ENCODE assay signal across 8 mouse cellular contexts in genomic region chr10:20148130-20148772, GRCm38 (mm10). TPM values are rescaled to one million over a fixed set of nuclear protein-coding genes. Genes with fewer than 3 reads are reported as not detected.
A peak's percentile ranks its signal among the peaks of the same experiment; 100 is the strongest.
DNase-seq lines count a peak whose midpoint lies in the region; ATAC-seq and TF ChIP-seq lines count a peak whose summit lies in the region.

Gene Map7, plus strand, starts transcription at chr10:20148471.

- no peaks in the 10 kb centered on the region for H3K9me3 ChIP-seq in lung, embryonic 14.5 days (ENCODE audit: low read depth, low read length)

- ATAC-seq in lung, embryonic 14.5 days (ENCODE audit: insufficient read depth) = peak; percentile 23
- peak; percentile 27 for ATAC-seq in megakaryocyte progenitor cell, adult 5-6 weeks (replicated peaks; ENCODE audit: poor library complexity)

- no peak; the same call in 1 of the 2 replicates for TF ChIP-seq CTCF in lung, embryonic 14.5 days (IDR thresholded peaks at IDR 0.05; ENCODE audit: low read depth)

- H3K4me3 ChIP-seq in lung, embryonic 14.5 days (ENCODE audit: low read depth, low read length) = peak within 1 kb of the TSS; percentile 72

- peaks cover 35% of the 10 kb centered on the region for H3K27me3 ChIP-seq in lung, embryonic 14.5 days (ENCODE audit: insufficient read depth, low read length)

- peak; percentile 8 for DNase-seq in lung, embryonic 14.5 days
- no peak for DNase-seq in lung, postnatal 36 days
- DNase-seq in adrenal gland, postnatal 4 days (ENCODE audit: low spot score in 2 of 2) = no peak
- no peak for DNase-seq in heart, adult 8-10 months (ENCODE audit: low spot score)
- peak in 1 of 2 experiments; percentile 47 for DNase-seq in layer of hippocampus, adult 18-20 months (ENCODE audit: low spot score in 2 of 2)
- peak; percentile 55 for DNase-seq in testis, postnatal 14 days (ENCODE audit: low spot score)
- no peak for DNase-seq in kidney, adult 11 months

- peak within 1 kb of the TSS; percentile 93 for H3K4me2 ChIP-seq in lung, embryonic 14.5 days

- 2% methylated on average over 51 of the region's 51 CpGs for WGBS in lung, embryonic 14.5 days

- peak within 1 kb of the TSS; percentile 63 for H3K27ac ChIP-seq in lung, embryonic 14.5 days (ENCODE audit: low read depth)

- peak within 1 kb of the TSS; percentile 63 for H3K9ac ChIP-seq in lung, embryonic 14.5 days

- no peaks in the 10 kb centered on the region for H3K36me3 ChIP-seq in lung, embryonic 14.5 days (ENCODE audit: insufficient read depth)

- no peaks in the 10 kb centered on the region for H3K4me1 ChIP-seq in lung, embryonic 14.5 days (ENCODE audit: insufficient read depth)

RNA-seq across cellular contexts. Expression of gene Map7, which starts in this region (rescaled TPM):
- 9.3 and 9.5 TPM in 2 replicates for polyA plus RNA-seq in lung, embryonic 14.5 days (2014; fragmentation: Nextera tagmentation; extraction: Ambion mirVana)
- 10 to 100 TPM; 34.3 to 44.6 TPM for total RNA-seq in adrenal gland, postnatal 4 days (2021)
- total RNA-seq in heart, adult 8-10 months (2022) = 10 to 100 TPM; 13.7 to 20.4 (median 15.3) TPM
- total RNA-seq in layer of hippocampus, adult 18-20 months (2021) = 100 to 1,000 TPM; 117 to 134 TPM
- total RNA-seq in megakaryocyte progenitor cell, adult 5-6 weeks (2015) = 11.6 and 12.5 TPM in 2 replicates
- total RNA-seq in megakaryocyte progenitor cell, adult 5-6 weeks (2017) = 20.1 and 41.9 TPM in 2 replicates

Comparison
In these comparisons a context has a peak if more than half of its experiments do, and no peak if none do; other contexts are left out.
1. DNase-seq: peak in lung, embryonic 14.5 days (single experiment) and testis, postnatal 14 days (single experiment); none in lung, postnatal 36 days (single experiment), adrenal gland, postnatal 4 days (0 of 2), heart, adult 8-10 months (single experiment) and kidney, adult 11 months (single experiment).